Mouse (Mus musculus): ENCODE measurements around the gene Gm8082. TPM values are rescaled to one million over a fixed set of nuclear protein-coding genes. Genes with fewer than 3 reads are reported as not detected.
"Not testable (repeated sequence)": the region's sequence is repeated elsewhere in the genome, so short reads cannot be mapped to it uniquely, and the experiment has no call there.

Gm8082 gene
- total RNA-seq (2014; rRNA removed; ENCODE audit: low replicate concordance), result not detected in 2 replicates
- not detected in 2 replicates for polyA plus RNA-seq (2015; fragmentation: Nextera tagmentation; extraction: Ambion mirVana)

GRCm38 (mm10) chr14:42993524-42993923 is at the start of gene Gm8082:
Gene Gm8082, minus strand, starts transcription at chr14:42993624.
- H3K27me3 ChIP-seq (ENCODE audit: control insufficient read depth, insufficient read depth, low read length); H3K4me1 ChIP-seq (ENCODE audit: control insufficient read depth, insufficient read depth); ATAC-seq (ENCODE audit: insufficient read depth, low read depth); H3K4me3 ChIP-seq (ENCODE audit: low read depth, low read length); H3K9ac ChIP-seq (replicated peaks; ENCODE audit: low read depth, low read length); H3K4me2 ChIP-seq (ENCODE audit: low read depth, low read length); H3K36me3 ChIP-seq (replicated peaks; ENCODE audit: control insufficient read depth, insufficient read depth, low read length); H3K27ac ChIP-seq (ENCODE audit: low read depth); DNase-seq (ENCODE audit: low spot score); H3K9me3 ChIP-seq (replicated peaks; ENCODE audit: control insufficient read depth, low read length): not testable (repeated sequence)
- no CpG with 5 or more reads among the region's 1 CpGs for WGBS

GRCm38 (mm10) chr14:43015528-43015927 is 22.1 kb upstream of the Gm8082 start, which contains the start of gene Gm10376:
Gene Gm10376, minus strand, starts transcription at chr14:43015628.
- not testable (repeated sequence) for H3K27ac ChIP-seq (ENCODE audit: low read depth); H3K4me2 ChIP-seq (ENCODE audit: low read depth, low read length); H3K36me3 ChIP-seq (replicated peaks; ENCODE audit: control insufficient read depth, insufficient read depth, low read length); H3K9ac ChIP-seq (replicated peaks; ENCODE audit: low read depth, low read length); H3K4me3 ChIP-seq (ENCODE audit: low read depth, low read length); H3K9me3 ChIP-seq (replicated peaks; ENCODE audit: control insufficient read depth, low read length); ATAC-seq (ENCODE audit: insufficient read depth, low read depth); H3K27me3 ChIP-seq (ENCODE audit: control insufficient read depth, insufficient read depth, low read length); DNase-seq (ENCODE audit: low spot score); H3K4me1 ChIP-seq (ENCODE audit: control insufficient read depth, insufficient read depth)

Other genes with a start within 250 kb of the Gm8082 start
- gene Gm3015, start 224.8 kb downstream of the Gm8082 start, total RNA-seq (2014; rRNA removed; ENCODE audit: low replicate concordance), result not detected in 2 replicates
- gene Gm3015, start 224.8 kb downstream of the Gm8082 start, polyA plus RNA-seq (2015; fragmentation: Nextera tagmentation; extraction: Ambion mirVana), result not detected in 2 replicates
- not detected in 2 replicates for gene Gm10377, start 195.6 kb downstream of the Gm8082 start, total RNA-seq (2014; rRNA removed; ENCODE audit: low replicate concordance)
- gene Gm10377, start 195.6 kb downstream of the Gm8082 start, polyA plus RNA-seq (2015; fragmentation: Nextera tagmentation; extraction: Ambion mirVana), result not detected in 2 replicates
- gene Gm21977, start 140.1 kb downstream of the Gm8082 start, total RNA-seq (2014; rRNA removed; ENCODE audit: low replicate concordance), result not detected in 2 replicates
- gene Gm21977, start 140.1 kb downstream of the Gm8082 start, polyA plus RNA-seq (2015; fragmentation: Nextera tagmentation; extraction: Ambion mirVana), result not detected in 2 replicates
- not detected in 2 replicates for gene Gm10376, start 22.0 kb upstream of the Gm8082 start, total RNA-seq (2014; rRNA removed; ENCODE audit: low replicate concordance)
- gene Gm10376, start 22.0 kb upstream of the Gm8082 start, polyA plus RNA-seq (2015; fragmentation: Nextera tagmentation; extraction: Ambion mirVana), result not detected in 2 replicates
- gene Gm8094, start 83.0 kb upstream of the Gm8082 start, total RNA-seq (2014; rRNA removed; ENCODE audit: low replicate concordance), result not detected in 2 replicates
- not detected in 2 replicates for gene Gm8094, start 83.0 kb upstream of the Gm8082 start, polyA plus RNA-seq (2015; fragmentation: Nextera tagmentation; extraction: Ambion mirVana)
- not detected in 2 replicates for gene Gm8104, start 107.0 kb upstream of the Gm8082 start, total RNA-seq (2014; rRNA removed; ENCODE audit: low replicate concordance)
- 0.20 and 0.27 TPM in 2 replicates for gene Gm8104, start 107.0 kb upstream of the Gm8082 start, polyA plus RNA-seq (2015; fragmentation: Nextera tagmentation; extraction: Ambion mirVana)
- gene Gm7233, start 186.2 kb upstream of the Gm8082 start, total RNA-seq (2014; rRNA removed; ENCODE audit: low replicate concordance), result not detected in 2 replicates
- gene Gm7233, start 186.2 kb upstream of the Gm8082 start, polyA plus RNA-seq (2015; fragmentation: Nextera tagmentation; extraction: Ambion mirVana), result not detected in 2 replicates
- gene Gm8122, start 241.7 kb upstream of the Gm8082 start, total RNA-seq (2014; rRNA removed; ENCODE audit: low replicate concordance), result not detected in 2 replicates
- not detected in 2 replicates for gene Gm8122, start 241.7 kb upstream of the Gm8082 start, polyA plus RNA-seq (2015; fragmentation: Nextera tagmentation; extraction: Ambion mirVana)

Measured in heart, postnatal 0 days (tissue).